Mouse (Mus musculus): ENCODE data around the gene Cdc40.

DNA sequence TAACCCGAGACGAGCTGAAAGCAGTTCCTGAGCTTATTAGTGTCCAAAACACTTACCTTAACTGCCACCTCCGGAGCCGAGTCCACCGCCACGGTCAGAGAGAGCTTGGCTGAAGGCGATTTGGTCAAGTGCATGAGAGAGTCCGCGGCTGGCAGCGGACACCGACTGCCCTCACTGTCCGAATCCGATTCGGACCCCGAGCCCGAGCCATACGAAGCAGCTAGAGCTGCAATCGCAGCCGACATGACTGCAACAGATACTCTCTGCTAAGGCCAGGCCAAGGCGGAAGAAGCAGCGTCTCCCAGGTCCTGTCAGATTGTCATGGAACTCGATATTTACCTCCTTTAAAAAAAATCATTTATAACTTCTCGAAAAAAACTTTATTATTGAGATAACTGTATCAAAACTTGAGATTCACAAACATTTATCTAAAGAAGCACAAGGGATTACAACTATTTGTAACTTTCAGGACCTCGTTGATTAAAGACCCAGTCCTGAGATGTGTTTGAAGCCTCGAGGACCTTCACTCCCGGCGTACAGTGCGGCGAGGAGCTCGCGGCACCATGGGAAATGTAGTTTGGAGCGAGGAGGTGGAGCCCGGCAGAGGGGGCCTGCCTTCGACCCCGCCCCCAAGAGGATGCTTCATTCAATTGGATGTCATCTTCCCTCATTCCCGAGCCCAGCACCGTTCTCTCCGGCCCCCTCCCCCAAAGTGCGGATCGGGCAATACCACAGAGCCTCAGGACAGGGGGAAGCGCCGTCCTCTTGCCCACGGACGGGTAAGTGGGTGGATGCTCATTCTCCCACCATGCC, at the start of gene Cdc40, which contains the start of gene Wasf1:
- TF ChIP-seq GATA1 (IDR thresholded peaks at IDR 0.05; ENCODE audit: borderline replicate concordance, low read length) (no peak), FLI1 (IDR thresholded peaks at IDR 0.05; ENCODE audit: low read length) (no peak)

Measured in megakaryocyte, embryonic 14.5 days (primary cell).